Mouse (Mus musculus) liver, postnatal 0 days (tissue): ENCODE data around the gene Mecom.

Source experiments
- CTCF ChIP-seq: sonication (generic); IDR thresholded peaks from 2 replicates; pipeline ENCODE4 v1.5.1; 2016; ENCODE audit warnings: antibody characterized with exemption, low read depth
- EP300 ChIP-seq: IDR thresholded peaks from 2 replicates; pipeline ENCODE4 v1.6.1; 2016; ENCODE audit warnings: antibody characterized with exemption, low read depth, mild to moderate bottlenecking

- TF ChIP-seq CTCF = no peak
- no peak for TF ChIP-seq EP300
Measured at GRCm38 (mm10) chr3:30481682-30482081, 66.1 kb downstream of the Mecom start.
